Mouse (Mus musculus) testis, adult 2 months (tissue): Measurements from ENCODE around the gene Sgk1.

Experiments
- CTCF ChIP-seq: fragments of 200-500 bp; IDR thresholded peaks from 2 replicates; pipeline ENCODE4 v1.5.1; 2012; ENCODE audit warnings: low read depth, mild to moderate bottlenecking, inconsistent platforms, low read length, moderate library complexity; ENCODE audit not compliant: control insufficient read depth, insufficient read depth, insufficient replicate concordance
- POLR2A ChIP-seq: fragments of 200-500 bp; IDR thresholded peaks from 2 replicates; pipeline ENCODE4 v1.6.1; 2012; ENCODE audit warnings: low read depth, mild to moderate bottlenecking, inconsistent platforms, low read length, moderate library complexity; ENCODE audit not compliant: control insufficient read depth

GRCm38 (mm10) chr10:21835077-21835476 lies 46.9 kb upstream of the Sgk1 start:
- TF ChIP-seq CTCF (no peak), POLR2A (no peak)
